10 mouse cellular contexts compared by ENCODE assay signal in the genomic region with DNA sequence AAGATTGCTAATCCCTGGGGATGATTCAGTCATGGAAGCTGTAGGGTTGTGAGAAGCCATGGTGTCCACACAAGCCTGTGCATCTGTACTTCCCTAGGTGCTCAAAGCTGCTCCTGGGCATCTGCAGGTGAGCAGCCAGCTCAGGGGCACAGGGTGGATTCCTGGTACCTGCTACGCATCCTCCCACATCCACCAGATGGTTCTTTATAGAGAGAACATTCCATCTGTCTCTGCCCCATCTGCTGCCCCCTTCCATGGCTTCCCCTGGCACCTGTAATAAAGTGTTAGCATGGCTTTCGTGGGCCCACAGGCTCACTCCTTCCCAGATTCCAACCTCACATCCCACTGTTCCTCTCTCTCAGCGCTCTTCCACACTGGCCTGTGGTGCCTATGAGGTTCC.
"Had no signal": no experiment of that assay in that cellular context is flagged by ENCODE, and none has a peak within 500 bp of the region (broad histone marks: within the 10 kb centered on the region; RNA-seq: fewer than 3 reads in every experiment).

No protein-coding gene starts in this region.

- H3K4me3 ChIP-seq: midbrain, embryonic 10.5 days; midbrain, embryonic 12.5 days; myocyte; neural tube, embryonic 13.5 days; neural tube, embryonic 15.5 days had no signal

- DNase-seq: lung, adult 18-20 months; midbrain, embryonic 14.5 days; thymus, adult 2 months; thymus, postnatal 25 days; thymus, postnatal 4 days had no signal

- H3K27ac ChIP-seq: midbrain, embryonic 10.5 days; neural tube, embryonic 13.5 days; neural tube, embryonic 15.5 days had no signal

- H3K27me3 ChIP-seq: neural tube, embryonic 15.5 days had no signal
